Mouse (Mus musculus): ENCODE results near the gene Txnrd1.
A peak's percentile ranks its signal among the peaks of the same experiment; 100 is the strongest.

Gene Txnrd1

DNA sequence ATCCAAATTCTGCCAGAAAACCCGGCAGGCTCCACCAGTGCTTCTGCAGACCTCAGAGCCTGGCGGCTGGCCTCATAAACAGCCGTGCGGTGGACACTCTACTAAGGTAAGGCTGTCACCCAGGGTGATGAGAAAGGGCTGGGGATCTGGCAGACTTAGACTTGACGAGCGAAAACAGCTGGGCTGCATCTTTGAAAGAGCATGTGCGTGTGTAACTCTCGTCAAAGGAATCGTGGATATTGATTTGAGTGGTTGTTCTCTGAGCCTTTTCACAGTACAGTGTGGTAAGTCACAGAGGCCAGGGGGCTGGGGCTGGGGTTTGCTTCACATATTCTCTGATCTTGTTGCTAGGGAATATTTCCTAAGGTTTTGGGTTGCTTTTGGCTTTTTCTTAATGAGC, at the start of gene Txnrd1:
TSS of gene Txnrd1 (plus strand) at position 26 of the 400 bp plus-strand sequence.
- DNase-seq (ENCODE audit: low spot score): no peak

DNA sequence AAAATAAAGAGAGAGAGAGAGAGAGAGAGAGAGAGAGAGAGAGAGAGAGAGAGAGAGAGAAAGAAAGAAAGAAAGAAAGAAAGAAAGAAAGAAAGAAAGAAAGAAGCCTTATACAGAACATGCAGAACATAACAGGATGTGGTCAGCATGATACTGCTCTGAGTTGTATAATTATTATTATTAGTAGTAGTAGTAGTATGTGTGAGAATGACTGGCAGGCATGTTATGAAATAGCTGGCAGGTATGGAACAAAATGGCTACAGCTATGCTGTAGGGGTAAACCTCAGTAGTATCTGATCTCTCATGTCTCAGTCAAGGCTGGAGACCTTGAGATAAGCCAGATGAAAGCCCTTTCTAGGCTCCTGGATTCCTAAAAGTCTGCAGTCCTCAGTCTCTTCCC, 44.6 kb upstream of the Txnrd1 start:
- no peak for DNase-seq (ENCODE audit: low spot score)

DNA sequence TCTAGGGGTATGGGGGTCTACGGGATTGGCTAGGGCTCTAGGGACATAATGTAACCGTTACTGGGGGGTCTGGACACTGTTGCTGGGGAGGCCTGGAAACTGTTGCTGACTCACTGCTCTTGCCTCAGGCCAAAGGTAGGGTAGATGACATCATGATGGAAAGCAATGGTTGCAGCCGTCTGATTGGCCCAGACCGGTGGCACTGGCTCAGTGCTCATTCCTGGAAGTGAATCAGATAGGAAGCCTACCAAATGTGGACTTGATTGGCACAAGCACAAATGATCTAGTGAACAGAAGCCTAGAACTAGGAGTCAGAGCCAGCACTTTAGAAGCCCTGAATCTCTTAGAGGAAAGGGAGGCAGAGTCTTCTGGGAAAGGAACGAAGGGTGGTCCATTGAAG, 43.2 kb upstream of the Txnrd1 start:
- no peak for DNase-seq (ENCODE audit: low spot score)

DNA sequence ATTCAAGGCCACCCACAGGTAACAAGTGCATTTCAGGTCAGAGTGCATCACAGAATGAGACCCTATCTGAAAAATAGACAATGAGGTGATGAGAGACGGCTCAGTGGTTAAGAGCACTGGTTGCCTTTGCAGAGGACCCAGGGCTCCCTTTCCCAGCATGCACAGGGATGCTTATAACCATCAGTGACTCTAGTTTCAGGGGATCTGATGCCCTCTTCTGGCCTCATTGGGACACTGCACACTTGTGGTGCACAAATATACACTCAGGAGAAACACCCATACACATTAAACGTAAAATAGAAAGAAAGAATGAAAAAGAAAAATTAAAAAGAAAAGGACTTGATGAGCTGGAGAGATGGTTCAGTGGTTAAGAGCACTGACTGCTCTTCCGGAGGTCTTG, 42.0 kb upstream of the Txnrd1 start:
- DNase-seq (ENCODE audit: low spot score): no peak

DNA sequence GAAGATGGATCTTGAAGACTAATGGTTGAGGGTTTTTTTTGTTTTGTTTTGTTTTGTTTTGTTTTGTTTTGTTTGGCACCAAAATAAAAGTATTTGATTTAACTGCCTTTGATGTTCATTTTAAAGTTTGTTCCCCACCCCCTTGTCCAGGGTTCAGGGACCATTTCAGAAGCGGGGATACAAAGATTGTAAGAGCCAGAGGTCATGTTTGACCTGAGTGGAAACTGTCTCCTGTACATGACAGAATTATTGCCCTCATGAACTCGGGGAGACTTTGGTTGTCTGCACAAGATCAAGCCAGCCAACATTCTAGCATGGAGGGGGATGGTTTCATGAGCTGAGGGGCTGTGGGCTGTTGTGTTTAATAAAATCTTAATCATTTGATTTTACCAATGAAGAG, 41.4 kb upstream of the Txnrd1 start:
- DNase-seq (ENCODE audit: low spot score): no peak

DNA sequence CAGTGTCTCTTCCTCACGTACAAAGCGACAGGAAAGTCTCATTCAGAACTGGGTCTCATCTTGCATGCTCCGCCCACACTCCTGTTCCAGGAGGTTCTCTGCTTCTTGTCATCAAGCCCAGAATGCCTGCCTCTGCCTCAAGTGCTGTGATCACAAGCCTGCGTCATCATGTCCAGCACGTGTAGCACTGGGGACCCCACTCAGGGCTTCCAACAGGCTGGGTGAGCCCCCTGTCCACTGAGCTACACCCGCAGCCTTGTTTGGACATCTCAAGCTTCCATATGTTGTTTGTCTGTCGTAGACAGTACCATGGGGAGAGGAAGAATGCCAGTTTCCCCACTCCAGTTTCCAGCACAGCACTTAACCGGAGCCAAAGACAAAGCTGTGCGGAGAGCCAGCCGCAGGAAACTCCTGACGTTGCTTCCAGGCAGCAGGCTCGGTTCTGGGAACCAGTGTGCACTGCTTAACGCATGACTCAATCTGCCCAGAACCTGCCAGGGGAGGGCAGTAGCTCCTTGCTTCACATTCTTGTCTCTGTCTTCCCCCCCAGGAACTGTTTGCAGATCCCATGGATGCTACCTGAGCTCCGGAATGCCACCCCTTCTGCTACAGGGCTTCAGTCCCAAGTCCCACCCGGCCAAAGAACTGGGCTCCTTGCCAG, 38.5 kb upstream of the Txnrd1 start:
- DNase-seq (ENCODE audit: low spot score): peak; percentile 53

DNA sequence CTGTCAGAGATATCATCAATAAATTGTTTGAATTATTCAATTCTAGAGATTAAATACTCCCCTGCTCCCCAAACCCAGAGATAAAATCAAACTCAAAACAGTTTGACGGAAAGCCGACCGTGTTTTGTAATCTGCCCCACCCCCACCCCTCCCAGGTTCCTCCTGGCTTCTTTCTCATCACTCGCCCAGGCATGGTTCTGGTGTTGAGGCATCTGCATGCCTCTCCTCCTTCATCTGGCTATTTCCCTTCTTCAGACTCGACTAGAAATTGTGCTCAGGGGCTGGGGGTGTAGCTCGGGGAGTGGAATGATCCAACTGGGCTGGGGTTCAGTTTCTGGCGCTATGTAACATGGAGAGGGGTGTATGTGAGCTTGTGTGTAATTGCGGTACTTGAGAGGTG, 38.0 kb upstream of the Txnrd1 start:
- DNase-seq (ENCODE audit: low spot score): no peak

DNA sequence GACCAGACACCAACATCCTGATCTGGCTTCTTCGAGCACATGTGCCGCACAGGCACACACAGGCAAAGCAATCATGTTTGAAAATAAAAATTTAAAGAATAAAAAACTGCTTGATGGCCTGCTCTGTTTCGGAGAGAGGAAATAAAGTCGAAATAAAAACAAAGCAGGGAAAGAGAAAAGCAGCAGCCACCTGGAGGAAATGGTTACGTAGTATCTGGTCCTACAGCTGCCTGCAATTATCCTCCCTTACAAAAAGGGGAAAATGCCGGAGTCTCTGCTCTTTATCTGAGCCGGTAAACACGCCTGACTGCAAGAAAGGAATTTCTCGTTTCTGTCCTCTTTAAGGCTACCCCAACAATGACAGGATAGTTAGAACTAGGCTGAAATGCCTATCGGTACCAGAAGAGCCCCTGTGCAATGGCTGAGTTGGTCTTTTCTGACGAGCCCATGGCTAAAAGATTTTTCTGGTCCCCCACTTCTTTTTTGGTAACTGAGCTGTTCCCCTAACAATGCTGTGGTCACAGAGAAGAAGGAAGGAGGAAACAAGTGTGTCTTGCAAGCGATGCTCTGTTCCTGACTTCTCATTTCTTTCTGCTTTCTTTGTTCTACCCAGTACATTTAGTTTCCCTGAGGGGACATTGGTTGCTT, 37.2 kb upstream of the Txnrd1 start:
- no peak for DNase-seq (ENCODE audit: low spot score)

DNA sequence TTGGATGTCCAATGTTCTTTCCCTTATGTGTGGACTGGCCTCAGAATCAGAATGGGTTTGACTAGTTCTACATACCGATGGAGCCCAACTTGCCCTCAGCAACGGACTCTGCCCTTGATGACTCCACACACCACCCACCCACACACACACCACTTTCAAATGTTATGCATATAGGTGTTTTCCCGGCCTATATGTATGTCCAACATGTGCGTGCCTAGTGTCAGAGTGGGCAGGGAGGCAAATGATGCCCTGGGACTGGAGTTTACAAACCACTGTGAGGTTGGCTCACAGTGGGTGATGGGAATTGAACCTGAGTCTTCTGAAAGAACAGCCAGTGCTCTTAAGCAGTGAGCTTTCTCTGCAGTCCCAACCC, 36.6 kb upstream of the Txnrd1 start:
- DNase-seq (ENCODE audit: low spot score): no peak

DNA sequence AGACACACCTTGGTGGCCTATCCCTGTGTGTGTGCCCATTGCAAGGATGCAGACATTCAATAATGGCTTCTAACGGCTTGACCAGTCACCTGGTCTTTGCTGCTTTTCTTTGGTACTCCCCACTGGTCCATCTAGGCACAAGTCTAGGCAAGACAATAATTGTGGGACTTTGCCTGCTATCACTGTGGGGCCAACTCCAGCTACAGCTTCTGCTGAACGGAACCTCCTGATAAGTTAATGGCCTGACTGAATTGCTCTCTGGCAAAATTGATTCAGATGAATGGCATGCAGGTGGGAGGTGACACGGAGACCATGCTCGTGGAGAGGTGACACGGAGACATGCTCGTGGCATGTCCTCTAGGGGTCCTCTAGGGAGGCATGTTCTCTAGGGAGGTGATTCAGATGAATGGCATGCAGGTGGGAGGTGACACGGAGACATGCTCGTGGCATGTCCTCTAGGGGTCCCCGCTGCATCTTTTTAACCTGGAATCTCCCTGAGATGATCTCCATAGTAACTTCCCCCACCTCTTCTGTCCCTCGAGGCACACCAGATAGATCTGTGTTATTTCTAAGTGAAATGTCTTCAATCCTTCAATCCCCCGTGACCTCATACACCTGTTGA, 35.3 kb upstream of the Txnrd1 start:
- DNase-seq (ENCODE audit: low spot score): no peak

DNA sequence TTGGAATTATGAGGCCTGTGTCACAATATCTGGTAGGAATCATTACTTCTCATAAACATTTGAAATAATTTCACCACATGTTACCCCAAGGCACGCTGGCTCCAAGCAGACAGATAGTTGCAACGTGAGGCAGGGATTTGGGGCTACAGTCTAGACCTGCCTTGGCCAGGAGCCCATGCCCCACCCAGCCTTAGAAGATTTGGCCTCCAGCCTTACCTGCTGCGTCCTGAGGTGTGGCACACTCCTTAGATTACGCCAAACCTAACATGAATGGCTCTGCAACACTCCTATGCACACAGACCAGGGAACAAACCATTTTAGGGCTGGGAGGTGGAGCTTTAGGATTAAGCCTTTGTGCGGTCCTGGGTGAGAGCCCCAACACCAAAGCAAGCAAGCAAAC, 33.7 kb upstream of the Txnrd1 start:
- DNase-seq (ENCODE audit: low spot score): no peak

DNA sequence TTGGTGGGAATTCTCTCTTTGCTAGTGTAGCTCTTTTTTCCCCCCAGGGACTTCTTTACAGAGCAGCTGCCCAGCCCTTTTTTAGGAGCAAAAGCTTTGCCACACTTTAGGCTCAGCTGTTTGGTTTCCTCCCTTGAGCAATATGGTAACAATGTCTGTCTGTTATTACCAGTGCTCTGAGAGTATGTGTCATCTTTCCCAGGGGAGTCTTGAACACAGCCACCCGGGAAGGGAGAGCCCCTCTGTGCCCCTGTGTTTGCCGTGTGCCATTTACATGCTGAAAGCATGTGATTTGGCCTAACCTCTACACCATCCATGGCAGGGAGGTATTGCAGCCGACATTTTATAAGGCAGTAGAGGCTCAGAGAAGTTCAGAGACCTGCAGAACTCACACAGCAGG, 29.4 kb upstream of the Txnrd1 start:
- DNase-seq (ENCODE audit: low spot score): no peak

DNA sequence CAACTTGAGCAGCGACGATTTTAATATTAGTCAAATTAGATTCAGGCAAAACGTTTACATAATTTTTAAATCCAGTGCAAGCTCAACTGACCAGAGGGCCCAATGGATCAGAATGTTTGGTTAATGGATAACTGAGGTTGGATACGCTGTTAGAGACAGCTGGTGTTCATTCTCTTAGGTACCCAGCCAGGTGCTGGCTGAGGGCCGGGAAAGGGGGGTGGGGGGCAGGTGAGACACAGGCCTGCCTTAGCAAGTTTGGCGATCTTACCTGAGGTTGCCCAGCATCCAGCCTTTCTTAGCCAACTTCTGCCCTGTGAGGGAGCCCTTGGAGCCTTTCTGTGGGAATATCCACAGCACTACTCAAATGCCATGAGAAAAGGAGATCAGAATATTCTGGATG, 28.6 kb upstream of the Txnrd1 start:
- DNase-seq (ENCODE audit: low spot score): no peak

DNA sequence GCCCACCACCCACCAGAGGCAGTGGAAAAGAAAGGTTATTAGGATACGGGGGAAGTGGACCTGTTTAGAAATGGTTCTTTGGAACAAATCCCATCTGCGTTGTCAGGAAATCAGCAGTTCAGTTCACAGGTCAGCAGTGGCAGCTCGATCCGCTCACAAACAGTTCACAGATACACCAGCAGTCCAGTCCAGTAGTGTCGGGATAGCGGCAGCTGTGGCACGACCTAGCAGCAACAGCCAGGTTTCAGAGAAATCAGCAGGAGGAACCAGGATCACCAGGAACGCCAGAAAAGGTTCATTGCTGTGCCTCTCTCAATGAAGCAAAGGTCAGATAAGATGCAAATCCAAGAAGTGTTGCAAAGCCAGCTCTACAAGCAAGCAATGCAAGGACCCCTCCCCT, 27.3 kb upstream of the Txnrd1 start:
- DNase-seq (ENCODE audit: low spot score): no peak

DNA sequence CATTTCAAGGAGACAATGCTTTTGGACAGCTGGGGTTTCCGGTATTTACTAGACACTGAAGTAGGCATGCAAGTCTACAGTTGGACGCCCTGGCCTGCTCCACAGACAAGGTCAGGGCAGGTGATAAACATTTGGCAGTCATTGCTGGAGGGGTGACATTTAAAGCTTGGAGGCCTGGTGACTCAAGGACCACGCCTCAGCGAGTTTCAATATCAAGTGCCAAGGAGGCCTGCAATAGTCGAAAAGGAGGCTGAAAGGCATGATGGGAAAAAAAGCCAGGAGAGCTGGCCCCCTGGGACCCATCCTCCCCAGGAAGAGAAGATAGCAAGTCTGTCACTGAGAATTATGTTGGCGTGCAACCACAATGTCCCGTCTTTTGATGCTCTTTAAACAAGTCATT, 26.5 kb upstream of the Txnrd1 start:
- DNase-seq (ENCODE audit: low spot score): no peak

DNA sequence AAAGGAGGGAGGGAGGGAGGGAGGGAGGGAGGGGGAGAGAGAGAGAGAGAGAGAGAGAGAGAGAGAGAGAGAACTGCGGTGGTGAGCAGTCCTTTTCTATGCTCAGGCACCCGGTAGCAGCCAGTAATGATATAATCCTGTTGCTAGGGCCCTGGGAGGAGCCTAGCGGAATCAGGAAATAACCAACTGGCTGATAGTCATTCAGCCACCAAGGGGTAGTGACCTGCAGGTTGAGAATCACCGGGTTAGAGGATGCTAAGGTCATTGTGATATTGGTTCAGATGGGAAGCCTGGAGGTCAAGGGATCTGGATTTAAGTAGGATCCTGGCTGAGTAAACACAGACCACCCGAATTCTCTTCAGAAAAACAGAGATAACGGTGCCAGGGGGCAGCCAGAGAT, 25.6 kb upstream of the Txnrd1 start:
- no peak for DNase-seq (ENCODE audit: low spot score)

DNA sequence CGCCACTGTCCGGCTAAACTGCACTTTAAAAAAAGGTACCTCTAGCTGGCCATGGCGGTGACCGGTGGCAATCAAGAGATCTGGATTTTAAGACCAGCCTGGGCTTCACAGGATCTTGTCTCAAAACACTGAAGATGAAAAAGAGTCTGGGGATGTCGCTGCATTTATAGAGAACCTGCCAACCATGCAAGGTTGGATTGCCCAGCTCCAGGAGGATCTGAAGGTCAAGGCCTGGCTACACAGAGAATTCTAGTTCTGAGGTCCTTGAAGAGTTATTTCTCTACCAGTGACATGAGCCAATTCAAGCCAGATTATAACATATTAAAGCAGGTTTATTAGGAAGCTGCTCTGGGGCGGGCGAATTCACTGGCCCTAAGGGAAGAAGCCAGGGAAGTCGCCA, 24.9 kb upstream of the Txnrd1 start:
- no peak for DNase-seq (ENCODE audit: low spot score)

DNA sequence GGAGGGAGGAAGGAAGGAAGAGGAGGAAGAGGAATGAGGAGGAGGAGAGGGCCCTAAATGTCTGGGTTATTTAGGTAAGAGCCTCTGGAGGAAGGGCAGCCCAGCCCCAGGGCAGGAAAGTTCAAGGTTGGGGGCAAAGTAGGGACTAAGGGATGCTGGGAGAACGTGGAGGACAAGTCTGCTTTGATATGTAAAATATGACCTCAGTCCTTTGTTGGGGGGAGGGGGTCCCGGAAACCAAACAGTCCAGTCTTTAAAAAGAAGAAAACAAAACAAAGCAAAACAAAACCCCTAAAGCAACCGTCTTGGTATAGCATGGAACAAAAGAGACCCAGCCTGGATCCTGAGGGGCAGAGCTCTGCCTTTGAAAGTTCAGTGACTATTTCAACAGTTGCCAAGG, 24.4 kb upstream of the Txnrd1 start:
- no peak for DNase-seq (ENCODE audit: low spot score)

DNA sequence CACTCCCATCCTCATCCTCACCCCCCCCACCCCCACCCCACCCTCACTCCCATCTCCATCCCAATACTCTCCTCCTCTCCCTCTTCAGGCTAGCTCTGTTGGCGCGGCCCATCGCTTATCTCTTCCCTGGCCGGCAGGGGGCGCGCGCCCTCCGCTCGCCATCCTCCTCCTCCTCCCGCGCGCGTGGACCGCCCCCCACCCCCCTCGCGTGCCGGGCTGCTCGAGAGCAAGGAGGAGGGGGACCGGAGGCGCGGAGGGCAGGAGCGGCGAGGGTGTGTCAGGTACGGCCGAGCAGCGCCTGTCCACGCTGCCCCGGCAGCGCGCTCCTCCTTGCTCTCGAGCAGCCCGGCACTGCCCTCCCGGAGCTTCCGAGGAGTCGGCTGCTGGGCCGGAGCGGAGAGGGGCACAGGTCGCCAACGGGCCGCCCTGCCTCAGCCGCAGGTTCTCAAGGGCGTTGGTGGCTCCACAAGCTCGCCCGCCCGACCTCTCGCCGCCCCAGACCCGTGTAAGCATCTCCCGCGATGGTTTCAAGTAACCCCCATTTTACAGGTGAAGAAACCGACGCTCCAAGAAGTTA, 21.8 kb upstream of the Txnrd1 start:
- peak; percentile 77 for DNase-seq (ENCODE audit: low spot score)

DNA sequence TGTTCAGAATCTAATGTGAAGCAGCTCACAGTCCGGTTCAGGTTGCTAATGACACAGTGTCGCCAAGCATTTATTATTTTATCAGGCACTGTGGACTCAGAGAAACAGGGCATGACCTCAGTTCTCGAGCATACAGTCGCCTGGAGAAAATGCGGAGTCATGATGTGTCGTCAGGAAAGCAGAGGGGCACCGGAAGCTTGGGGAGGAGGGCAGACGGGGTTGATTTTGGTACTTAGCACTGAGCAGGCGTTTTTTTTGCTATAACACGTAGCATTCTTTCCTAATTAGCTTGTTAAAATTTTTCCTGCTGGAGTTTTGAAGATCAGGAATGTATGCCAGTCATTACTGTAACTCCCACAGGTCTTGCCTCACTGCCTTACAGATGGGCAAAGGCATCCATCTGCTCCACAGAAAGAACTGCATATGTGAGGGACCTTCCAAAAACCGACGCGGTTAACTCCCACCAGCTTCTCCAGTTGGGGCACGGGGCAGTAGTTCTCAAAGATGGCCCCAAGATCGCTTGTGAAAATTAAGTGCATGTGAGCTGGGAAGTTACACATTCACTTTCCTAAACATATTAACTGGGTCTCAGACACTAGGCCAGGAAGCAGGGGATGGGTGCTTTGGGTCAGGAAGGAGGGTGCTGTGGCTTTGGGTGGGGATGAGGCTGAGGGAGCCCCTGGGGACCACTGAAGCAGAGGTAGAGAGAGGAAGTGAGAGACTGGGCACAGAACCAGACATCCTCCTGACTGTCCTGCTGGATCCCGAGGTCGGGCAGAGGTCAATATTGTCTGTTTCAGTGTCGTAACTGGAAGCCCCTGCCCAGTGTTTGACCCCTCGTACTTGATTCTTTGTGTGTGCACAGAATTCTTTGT, 19.4 kb upstream of the Txnrd1 start:
- no peak for DNase-seq (ENCODE audit: low spot score)

DNA sequence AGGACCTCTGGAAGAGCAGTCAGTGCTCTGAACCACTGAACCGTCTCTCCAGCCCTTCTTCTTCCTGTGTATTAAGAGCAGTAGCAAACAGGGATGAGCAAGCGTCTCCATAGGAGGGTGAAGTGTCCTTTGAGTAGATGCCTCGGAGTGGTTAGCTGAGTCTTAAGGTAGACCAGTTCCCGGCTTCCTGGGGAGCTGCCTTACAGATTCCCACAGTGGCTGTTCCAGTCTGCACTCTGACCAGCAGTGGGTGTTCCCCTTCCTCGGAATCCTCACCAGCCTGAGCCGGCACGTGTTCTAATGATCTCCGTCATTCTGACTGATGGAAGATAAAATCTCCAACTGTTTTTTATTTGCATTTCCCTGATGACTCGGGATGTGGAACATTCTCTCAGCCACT, 17.3 kb upstream of the Txnrd1 start:
- DNase-seq (ENCODE audit: low spot score): no peak

DNA sequence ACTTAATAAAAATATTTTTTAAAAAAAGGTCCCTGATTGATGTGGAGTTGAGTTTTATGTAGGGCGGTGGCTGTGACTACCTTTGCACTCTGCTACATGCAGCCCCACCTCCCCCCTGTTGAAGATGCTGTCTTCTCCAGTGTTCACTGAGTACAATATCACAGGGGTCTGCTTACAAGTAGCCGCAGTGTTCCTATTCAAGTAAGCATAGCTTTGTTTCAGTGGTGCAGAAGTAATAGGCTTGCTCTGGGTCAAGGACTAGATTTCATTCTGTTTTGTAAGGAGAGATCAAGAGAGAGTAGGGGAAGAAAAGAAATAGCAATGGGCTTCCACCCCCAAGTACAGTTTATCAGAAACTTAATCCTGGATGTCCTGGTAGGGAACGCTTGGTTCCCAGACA, 16.2 kb upstream of the Txnrd1 start:
- no peak for DNase-seq (ENCODE audit: low spot score)

DNA sequence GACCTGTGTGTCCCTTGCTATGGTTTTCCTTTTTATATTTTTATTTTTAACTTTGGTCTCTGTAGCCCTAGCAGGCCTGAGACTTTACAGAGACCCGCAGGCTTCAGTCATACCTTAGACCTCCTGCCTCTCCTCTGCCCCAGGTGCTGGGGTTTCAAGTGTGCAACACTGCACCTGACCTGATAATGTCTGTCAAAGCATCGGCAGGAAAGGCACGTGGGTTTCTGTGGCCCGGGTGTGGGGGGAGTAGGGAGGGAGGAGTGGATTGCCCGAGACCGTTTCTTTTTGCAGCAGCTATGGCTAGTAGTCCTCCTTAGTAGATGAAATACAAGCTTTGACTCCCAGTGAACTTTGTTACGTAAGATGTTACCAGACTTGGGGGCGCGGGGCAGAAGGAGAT, 15.8 kb upstream of the Txnrd1 start:
- no peak for DNase-seq (ENCODE audit: low spot score)

Data from ovary, postnatal 36 days (tissue).